Mouse (Mus musculus) cerebellum, adult 11-12 months (tissue): ENCODE data around the gene Neu2.
A peak's percentile ranks its signal among the peaks of the same experiment; 100 is the strongest.

ENCODE experiments used
- DNase-seq: peaks from one replicate; pipeline ENCODE4 v3.0.0; 2022

The Neu2 gene

GRCm38 (mm10) chr1:87541614-87542013 is 31.9 kb downstream of the Neu2 start:
- DNase-seq: peak; percentile 8

DNA sequence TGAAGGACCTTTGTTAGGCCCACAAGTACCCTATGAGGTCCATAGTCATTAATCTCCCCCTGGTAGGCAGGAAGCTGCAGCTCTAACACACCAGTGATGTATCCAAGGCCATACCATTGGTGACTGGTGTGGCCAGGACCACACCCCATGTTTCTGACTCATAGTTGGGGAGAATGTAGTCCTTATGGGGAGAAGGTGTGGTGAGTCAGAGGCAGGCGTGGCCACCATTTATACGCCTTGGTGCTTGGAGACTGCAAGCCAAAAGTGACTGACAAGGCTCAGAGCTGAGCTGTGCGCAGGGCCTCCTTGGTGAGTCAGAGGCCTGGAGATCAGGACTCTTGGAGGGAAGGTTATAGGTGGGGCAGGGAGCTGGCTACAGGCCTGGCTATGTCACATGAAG is 41.3 kb downstream of the Neu2 start:
- DNase-seq: no peak

DNA sequence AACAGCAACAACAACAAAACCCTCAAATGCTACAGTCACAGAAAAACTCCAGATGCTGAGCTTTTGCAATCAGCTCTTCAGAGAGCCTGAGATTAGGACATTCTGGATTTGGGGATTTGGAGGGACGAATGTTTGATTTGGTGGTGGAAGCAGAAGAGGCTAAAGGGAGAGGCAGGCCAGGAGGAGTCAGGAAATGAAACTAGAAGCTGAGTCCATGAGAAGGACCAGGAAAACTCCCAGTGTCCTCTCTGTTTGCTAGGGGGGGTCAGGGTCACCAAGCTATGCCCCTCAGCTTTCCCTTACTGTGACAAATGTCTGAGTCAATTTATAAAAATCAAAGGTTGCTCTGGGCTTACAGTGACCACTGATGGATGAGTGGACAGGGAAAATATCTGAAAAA is 43.9 kb downstream of the Neu2 start:
- no peak for DNase-seq

DNA sequence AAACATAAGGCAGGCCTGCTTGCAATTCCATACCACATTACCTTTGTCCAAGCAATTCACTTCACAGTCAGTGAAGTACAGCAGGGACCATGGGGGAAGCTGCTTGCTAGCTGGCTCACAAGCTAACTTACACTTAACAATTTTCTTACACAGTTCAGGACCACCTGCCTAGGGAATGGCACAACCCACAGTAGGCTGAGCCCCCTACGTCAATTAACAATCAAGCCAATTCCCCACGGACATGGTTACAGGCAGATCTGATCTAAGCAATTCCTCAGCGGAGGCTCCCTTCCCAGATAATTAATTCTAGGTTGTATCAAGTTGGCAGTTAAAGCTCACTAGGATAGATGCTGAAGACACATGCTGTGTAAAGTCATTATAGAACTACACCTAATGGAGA is 53.3 kb downstream of the Neu2 start:
- no peak for DNase-seq

GRCm38 (mm10) chr1:87565760-87566159 is 56.1 kb downstream of the Neu2 start:
- no peak for DNase-seq

GRCm38 (mm10) chr1:87568398-87568797 is 58.7 kb downstream of the Neu2 start:
- no peak for DNase-seq

DNA sequence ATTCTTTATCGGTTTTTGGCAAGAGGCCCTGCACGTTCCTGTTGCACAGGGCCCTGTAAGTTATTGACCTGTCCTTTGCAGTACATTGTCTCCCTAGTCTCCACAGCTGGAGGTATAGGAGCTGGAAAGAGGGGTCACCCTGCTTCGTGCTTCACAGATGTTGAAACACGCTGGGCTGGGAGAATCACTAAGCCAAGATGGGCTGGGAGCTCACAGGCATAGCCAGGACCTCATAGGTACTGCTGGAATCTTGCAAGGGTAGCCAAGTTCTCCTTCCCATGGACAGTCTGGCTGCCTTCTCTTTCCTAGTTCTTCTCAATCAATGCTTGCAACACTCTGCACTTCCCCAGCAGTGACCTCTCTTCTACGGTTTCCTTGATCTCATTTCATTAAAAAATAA is 63.6 kb downstream of the Neu2 start:
- DNase-seq: no peak

DNA sequence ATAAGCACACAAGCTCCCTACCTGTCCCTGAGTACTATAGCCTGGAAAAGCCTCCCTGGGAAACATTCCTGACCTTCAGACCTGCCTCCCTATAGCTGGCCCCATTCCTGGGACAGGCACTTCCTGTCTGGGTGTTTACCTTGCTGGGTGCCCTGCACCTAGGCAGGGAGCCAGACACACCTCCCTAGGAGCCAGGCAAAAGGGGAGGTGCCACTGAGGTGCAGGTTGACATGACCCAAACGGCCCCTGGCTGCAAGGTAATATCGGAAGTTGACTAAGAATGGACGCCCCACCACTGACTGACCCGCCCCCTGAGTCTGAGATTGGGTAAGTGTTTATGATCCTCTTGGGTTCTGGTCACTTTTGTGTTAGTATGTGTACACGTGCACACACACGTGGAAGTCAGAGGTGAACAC is 64.1 kb downstream of the Neu2 start, which contains the start of gene Ngef:
Gene Ngef, minus strand, starts transcription at position 71 of the 416 bp plus-strand sequence.
- no peak for DNase-seq

DNA sequence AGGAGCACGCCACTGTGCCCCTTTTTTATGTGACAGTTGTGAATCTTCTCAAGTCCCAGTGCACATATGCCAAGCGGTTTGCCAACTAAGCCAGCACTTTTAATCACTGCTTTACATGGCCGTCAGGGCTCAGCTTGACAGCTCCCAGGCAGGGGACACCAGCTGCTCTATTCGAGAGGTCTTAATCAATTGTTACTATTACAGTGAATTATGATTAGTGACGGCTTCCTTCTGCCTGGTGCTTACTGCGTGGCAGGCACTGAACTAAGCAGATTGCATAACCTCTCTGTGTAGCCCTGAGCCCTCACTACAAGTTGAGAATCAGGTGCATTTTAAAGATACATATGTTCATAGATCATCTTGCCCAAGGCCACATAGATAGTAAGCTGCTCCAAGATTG is 64.7 kb downstream of the Neu2 start:
- no peak for DNase-seq

DNA sequence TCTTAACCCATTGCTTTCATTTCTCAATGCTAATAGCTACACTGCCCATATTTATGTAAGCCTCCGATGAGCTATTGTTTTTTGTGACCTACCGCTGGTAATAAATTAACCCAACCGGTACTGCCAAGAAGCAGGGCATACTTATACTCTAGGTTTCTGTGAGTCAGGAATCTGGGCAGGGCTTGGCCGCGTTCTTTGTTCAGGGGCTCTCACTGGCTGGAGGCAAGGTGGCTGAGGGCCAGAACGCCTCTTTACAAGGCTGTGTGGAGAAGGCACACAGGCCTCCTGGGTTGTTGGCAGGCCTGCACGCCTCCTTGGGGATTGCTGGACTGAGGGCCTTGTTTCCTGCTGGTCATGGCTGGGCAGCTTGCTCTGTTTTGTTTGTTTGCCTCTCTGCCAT is 65.1 kb downstream of the Neu2 start:
- peak; percentile 22 for DNase-seq

- no peak for DNase-seq
Measured at GRCm38 (mm10) chr1:87578965-87579364, 69.3 kb downstream of the Neu2 start.

- DNase-seq: no peak
Measured at GRCm38 (mm10) chr1:87580824-87581223, 71.1 kb downstream of the Neu2 start.

DNA sequence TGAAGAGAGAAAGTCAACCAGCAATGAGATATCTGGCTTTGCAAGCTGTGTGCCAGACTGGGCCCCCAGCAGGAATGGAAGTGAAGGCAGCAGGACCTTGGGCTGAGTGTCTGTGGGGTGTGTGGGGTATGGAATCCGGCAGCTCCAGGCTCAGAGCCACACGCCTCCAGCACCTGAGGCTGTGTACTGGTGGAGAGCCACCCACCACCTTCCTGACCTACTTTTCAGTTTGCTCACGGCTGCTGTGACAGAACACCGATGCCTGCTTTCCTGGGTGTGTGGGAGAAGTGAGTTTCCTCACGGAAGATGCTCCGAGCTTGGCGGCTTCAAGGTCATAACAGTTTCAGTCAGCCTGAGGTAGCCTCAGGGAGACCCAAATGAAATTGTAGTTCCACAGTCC is 79.5 kb downstream of the Neu2 start:
- no peak for DNase-seq

GRCm38 (mm10) chr1:87589980-87590379 is 80.3 kb downstream of the Neu2 start:
- DNase-seq: no peak

DNA sequence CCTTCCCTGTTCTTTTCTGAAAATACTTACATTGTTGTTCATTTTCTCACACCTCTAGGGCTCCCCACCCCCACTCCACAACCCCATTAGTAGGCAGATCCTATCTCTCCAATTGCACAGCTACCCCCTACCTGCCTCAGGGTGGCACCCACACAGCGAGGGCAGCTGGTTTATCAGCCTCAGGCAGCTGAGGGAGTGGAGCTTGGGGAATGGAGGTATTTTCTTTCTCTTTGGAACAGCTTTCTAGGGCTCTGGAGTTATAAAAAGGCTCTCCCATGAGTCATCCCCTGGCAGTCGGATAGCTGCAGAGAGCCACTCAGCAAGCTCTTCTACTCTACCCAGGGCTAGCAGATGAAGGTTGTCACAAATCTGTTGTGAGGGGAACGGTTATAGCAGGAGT is 84.6 kb downstream of the Neu2 start:
- DNase-seq: peak; percentile 40

DNA sequence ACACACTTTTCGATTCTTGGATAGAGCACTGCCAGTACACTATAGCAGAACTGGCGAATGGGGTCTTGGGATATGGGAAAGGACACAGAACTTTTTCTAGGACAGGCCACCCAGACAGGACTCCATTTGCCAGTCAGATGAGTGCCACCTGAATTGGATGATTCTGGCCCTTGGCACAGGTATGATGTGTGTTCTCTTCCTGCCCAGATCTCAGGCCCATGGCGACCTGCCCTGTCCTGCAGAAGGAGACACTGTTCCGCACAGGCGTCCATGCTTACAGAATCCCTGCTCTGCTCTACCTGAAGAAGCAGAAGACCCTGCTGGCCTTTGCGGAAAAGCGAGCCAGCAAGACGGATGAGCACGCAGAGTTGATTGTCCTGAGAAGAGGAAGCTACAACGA is 85.0 kb downstream of the Neu2 start:
- DNase-seq: peak; percentile 19

DNA sequence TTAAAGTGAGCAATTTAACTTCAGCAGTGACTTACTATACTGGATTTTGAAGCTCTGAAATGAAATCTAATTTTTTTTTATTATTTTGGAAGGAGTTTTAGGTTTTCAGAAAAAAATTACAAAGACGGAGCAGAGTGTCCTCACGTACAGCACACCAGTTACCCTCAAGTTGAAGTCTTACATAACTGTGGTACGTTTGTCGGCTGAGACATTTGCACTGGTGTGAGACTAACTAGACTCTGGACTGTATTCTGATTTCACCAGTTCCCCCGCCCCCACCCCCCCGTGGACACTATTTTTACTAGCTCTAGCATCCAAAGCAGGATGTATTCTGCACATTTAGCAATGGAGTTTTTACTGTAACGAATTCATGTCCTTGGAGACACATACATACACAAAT is 90.8 kb downstream of the Neu2 start:
- DNase-seq: no peak

DNA sequence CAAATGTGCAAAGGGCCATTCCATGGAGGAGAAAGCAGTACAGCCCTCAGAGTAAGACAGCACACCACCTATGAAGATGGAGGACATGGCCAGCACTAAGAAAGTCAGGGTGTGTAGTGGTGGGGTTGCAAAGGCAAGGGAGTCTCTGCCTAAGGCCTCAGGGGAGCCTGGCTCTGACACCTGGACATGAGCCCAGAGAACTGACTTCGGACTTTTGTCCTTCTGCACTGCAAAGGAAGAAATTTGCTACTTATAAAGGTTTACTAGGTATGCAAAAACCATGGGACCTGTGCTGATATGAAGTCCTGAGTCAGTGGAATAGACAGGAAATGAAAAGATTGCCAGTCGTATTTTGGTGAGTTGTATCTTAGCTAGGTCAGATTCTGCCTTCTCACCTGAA is 92.1 kb downstream of the Neu2 start:
- no peak for DNase-seq

- no peak for DNase-seq
Measured at GRCm38 (mm10) chr1:87603389-87603788, 93.7 kb downstream of the Neu2 start.

DNA sequence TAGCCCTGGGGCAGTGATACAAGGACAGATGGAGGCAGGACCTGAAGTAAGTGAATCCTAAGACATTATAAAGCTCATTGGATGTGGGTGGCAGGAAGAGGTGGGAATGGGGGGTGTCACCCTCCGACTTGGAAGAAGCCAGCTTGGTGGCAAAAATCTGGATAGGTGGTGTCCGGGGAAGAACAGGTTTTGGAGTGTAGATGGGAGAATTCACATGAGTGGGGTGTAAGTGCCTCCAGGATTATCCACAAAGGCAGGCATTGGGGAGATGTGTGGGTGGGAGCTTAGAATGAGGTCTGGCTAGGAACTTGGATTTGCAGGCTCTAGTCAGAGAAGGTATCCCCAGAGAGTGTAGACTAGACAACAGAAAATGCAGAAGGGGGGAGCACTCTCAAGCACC is 95.6 kb downstream of the Neu2 start:
- no peak for DNase-seq

- peak; percentile 58 for DNase-seq
Measured at GRCm38 (mm10) chr1:87607385-87608091, 97.8 kb downstream of the Neu2 start.

- DNase-seq: peak; percentile 46
Measured at GRCm38 (mm10) chr1:87608416-87609046, 98.8 kb downstream of the Neu2 start.

- no peak for DNase-seq
Measured at GRCm38 (mm10) chr1:87614576-87615295, 105.0 kb downstream of the Neu2 start.

- no peak for DNase-seq
Measured at GRCm38 (mm10) chr1:87620211-87620668, 110.6 kb downstream of the Neu2 start, which contains the start of gene Inpp5d. Gene Inpp5d, plus strand, starts transcription at chr1:87620312.
